Mouse (Mus musculus) induced T-regulatory cell, adult 2 months (primary cell): ENCODE measurements around the gene Kcnk18.

Experiments
- DNase-seq: peaks from one replicate; pipeline ENCODE4 v3.0.0-alpha.2; 2012; ENCODE audit warnings: low read depth

Gene Kcnk18

DNA sequence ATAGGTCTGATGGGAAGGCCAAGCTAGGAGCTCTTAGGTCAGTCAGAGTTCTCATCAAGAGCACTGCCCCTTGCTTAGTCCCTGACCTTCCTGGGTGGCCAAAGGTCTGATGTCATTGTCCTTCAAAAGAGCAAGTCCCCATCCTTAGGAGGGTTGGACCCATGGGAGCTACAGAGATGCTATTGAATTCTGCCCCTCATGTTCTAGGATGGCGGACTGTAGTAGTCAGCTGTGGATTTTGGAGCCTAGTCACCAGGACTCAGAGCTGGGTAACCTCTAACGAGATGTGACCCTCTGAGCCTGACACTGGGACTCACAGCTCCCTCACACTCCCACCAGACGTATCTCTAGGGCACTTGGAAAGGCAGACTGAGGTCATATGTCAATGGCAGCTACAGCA lies 9.4 kb downstream of the Kcnk18 start:
- no peak for DNase-seq

DNA sequence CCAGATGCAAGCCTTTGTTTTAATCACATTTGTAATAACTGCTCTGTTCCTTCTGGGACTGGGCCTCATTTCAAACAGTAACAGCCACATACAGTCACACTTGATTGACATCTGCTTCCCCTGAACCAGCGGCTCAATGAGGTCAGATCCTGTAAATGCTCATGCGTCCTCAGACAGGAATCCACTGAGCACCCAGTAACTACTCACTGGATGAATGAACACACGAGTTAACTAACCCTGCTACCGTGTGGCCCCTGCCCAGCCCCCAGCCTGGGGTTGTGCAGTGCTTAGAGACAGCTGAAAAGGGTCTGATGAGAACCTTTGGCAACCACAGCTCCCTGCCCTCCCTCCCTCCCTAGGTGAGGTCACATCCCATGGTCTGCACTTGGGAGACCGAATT lies 13.8 kb downstream of the Kcnk18 start:
- no peak for DNase-seq

DNA sequence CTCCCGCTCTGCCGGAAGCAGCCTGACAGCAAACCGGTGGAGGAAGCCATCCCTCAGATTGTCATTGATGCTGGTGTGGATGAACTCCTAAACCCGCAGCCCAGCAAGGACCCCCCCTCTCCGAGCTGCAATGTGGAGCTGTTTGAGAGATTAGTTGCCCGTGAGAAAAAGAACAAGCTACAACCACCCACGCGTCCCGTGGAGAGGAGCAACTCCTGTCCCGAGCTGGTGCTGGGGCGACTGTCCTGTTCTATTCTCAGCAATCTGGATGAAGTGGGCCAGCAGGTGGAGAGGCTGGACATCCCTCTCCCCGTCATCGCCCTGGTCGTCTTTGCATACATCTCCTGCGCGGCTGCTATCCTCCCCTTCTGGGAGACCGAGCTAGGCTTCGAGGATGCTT lies 16.0 kb downstream of the Kcnk18 start:
- DNase-seq: no peak

DNA sequence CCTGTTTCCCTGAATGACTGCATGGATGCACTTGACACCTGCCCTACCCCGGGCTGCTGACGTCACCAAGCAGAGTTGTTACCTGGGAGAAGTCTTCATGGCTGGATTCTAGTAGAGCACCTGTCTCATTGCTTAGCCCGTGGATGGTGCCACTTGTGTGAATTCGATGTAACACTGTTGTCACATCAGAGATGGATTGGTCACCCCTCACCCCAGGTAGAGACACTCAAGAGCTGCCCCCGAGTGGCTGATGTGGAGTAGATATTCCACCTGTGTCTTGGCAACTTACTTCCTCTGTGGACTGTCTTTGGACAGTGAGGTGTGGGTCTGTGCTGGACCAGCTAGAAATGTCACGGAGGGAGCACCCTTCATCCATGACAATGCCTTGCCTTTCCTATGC lies 17.0 kb downstream of the Kcnk18 start:
- no peak for DNase-seq

DNA sequence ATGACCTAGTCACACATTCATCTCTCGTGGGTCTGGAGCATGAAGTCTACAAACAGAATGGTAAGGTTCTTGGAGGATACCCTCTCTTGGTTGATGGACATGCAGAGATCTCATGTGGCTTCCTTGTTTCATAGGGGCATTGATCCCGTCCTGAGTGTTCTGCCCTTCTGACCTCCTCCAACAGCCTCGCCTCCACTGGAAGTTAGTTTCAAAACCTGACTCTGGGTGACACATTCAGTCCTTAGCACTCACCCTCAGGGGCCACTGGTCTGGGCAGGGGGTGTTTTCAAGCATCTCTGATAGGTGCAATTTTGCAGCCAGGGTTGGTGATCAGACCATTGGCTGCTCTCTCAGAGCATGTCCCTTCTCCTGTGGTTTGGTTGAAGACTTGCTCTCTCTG lies 19.6 kb downstream of the Kcnk18 start:
- DNase-seq: no peak

DNA sequence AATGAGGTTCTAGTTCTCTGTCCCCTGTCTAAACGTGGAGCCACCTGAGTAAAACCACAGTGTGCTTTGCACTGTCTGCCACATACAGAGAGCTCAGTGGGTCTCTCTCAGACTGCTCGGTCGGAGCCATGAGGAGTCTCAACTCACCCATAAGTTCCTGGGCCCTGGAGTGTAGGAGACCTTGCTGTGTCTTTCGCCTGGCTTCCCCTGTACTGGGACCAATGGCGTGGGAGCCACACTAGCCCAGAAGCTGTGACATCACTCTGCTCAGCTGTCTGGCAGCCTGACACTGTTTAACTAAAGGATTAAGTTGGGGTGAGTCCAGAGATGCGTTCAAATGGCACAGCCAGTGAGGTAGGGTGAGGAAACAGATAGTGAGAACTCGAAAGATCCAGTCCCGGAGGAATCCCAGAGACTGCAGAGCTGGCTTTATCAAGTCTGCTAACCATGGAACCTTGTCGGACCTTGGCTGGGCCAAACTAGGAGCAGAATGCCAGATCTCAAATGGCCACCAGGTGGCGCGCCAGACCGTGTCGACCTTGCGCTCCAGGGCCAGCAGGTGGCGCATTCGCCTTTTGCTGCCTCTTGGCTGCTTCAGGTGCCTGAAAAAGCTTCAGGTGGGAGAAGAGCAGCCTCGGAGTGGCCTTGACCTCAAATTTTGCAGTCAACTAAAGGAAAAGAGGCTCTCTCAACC lies 20.3 kb downstream of the Kcnk18 start:
- DNase-seq: peak; percentile 85

DNA sequence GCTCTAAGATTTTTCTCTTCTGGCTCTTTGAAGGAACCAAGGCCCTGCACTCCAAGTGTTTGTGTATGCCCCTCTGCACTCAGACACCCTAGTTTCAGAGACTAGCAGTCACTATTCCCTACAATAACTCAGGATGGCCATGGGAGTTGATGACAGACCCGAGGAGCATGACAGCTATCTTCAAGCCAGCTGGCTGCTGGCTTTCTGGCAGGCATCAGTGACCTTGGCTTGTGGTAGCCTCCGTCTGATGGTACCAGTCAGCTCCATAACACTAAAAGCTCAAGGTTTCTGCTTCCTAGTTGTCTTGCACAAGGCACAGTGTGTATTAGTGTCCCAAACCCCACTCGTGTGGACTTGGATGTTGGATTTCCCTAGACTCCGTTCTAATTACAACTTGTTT lies 23.0 kb downstream of the Kcnk18 start:
- no peak for DNase-seq

DNA sequence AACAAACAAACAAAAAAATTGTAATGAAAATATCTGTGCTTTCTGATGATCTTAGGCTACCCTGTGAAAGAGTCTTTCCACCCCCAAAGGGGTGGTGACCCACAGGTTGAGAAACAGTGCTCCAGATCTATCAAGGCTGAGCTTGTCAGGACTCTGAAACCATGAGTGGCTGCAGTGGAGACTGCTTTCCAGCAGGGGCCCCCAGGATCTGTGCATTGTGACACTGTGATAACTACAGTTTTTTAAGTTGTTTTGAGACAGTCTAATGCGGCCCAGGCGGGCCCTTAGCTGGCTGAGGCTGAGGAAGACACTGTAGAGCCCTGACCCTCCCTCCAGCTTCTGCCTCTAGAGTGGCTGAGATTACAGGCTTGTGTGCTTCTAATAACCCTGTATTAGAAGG lies 24.0 kb downstream of the Kcnk18 start:
- no peak for DNase-seq

DNA sequence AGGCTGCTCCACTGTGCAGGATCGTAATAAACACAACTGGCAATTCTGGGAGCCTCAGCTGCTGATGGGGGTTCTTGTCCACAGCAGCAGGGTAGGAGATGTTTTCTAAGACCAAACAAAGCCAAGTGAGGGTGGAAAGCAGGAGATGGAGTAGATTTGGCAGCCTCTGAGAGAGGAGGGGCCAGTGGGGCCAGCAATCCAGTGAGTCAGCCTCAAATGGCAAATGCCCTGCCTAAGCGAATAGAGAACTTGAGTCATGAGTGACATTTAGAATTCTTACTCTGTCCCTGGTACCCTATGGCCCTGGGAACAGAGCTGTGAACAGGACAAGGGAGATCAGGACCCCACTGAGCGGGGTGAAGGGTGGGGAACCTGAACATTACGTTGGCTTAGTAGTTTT lies 29.1 kb downstream of the Kcnk18 start:
- no peak for DNase-seq

DNA sequence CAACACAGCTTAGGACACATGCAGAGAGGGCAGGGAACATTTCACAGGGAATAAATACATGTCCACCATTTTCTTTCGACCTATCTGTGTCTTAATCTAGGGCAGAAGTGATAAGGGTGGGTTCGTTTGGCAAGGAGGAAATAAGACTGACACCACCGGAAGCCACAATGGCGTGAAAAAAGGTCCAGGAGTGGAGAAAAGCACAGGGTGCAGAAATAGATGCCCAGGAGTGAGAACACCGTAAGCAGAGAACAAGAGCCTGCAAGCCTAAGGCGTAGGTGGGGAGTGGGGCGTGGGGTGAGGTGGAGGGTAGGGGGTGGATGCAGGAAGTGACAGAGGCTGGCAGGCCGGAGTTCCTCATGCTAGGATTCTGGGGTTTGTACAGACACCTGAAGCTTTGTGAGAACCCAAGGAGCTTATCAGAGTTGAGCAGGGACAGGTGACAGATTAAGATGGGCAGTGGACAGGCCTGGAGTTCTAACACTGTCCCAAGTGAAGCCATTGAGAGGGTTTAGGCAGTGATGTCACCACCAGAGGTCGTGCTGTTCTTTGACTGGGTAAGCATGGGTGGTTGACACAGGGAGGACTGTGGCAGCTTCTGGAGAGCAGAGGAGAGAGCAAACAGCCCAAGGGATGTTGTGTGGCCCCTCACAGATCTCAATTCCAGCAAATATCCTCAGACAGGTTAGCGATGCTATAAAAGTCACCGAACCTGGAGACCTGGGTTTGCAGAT lies 29.7 kb downstream of the Kcnk18 start:
- DNase-seq: peak; percentile 28

DNA sequence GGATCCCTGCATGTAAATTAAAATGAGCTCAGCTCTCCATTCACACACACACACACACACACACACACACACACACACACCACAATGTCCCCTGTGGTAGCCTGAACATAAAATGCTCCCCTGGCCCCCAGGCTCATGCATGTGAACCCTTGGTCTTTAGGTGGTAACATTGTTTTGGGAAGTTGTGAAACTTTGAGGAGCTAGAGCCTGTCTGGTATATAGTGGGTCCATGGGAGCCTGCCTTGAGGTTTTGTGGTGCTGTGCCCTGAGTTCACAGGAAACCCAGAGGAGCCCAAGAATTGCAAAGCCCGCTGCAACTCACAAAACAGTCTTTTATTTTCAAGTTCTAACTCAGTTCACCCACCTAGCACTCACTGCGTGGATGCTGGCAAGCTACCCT lies 33.6 kb downstream of the Kcnk18 start:
- DNase-seq: no peak

DNA sequence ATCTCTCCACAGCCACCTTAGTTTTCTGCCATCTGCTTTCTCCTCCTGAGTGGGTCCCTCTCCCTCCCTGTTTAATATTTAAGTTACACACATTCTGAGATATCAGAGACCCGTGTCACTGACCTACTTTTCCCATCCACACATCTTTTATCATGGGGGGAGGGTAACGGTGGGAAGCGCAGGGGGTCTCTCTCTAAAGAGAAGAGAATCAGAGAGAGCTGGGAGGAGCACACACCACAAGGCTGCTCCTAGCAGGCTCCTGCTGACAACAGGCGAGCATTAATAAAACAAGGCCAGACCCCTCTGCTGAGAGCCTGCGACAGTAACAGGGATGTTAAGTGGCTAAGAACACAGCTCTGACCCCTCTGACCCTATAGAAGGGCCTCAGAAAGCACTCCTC lies 40.6 kb downstream of the Kcnk18 start:
- DNase-seq: no peak

DNA sequence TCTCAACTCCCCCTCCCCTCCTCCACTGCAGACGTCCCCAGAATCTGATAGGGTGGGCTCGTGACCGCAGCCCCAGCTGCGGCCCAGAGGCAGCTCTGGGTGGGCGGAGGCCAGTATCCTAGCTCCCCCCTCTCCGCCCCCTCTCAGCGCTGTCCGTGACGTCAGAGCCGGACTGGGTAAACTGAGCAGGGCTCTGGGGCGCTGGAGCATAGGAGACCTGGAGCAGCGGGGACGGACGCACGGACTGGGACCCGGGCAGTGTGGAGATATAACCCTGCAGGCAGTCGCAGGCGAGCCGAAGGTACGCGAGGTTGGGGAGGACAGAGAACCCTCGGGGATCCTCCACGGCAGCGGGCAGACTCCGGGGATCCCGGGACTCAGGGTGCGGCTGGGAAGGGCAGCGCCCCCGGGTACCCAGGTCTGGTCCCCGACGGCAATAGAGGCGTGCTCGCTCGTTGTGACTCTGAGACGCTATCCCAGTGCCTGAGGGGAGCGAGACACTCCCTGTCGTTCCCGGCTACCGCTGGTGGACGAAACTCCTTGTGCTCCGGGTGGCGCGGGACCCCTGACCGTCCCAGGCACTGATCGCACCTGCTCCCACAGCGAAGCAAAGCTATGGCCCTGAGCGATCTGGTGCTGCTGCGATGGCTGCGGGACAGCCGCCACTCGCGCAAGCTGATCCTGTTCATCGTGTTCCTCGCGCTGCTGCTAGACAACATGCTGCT lies 41.9 kb downstream of the Kcnk18 start, which contains the start of gene Slc18a2:
Gene Slc18a2 (plus strand): TSS at position 179 of the 725 bp plus-strand sequence.
- DNase-seq: no peak

DNA sequence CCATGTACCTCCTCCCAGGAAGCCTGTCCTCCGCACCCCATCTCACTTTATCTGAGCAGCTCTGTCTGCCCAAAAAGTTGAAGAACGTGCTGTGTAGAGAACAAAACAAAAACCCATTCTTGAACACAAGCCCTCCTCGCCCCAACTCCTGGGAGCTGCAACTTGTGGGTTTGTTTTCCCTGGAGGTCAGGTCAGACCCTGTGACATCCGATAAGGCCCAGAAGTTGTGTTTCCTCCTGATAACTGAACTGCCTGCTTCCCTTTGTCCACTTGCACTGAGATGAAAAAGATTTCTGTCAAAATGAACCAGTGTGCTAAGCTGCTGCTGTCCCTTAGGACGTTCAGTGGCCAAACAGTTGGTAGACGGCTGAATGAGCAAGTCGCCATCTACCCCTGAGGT lies 42.6 kb downstream of the Kcnk18 start:
- DNase-seq: no peak

DNA sequence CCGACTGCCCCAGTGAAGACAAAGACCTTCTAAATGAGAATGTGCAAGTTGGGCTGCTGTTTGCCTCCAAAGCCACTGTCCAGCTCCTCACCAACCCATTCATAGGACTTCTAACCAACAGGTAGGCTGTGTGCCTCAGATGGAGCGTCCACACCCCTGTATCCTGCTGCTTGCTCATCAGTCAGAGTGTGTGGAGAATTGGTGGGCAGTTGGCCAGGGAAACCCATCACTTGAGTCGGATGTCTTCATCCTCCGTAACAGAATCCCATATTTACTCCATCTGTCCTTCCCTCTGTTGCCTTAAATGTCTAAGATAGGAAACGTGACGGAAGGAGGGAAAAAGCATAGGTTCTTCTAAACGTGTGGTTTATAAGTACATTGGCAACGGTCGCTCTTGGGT lies 44.2 kb downstream of the Kcnk18 start:
- no peak for DNase-seq

DNA sequence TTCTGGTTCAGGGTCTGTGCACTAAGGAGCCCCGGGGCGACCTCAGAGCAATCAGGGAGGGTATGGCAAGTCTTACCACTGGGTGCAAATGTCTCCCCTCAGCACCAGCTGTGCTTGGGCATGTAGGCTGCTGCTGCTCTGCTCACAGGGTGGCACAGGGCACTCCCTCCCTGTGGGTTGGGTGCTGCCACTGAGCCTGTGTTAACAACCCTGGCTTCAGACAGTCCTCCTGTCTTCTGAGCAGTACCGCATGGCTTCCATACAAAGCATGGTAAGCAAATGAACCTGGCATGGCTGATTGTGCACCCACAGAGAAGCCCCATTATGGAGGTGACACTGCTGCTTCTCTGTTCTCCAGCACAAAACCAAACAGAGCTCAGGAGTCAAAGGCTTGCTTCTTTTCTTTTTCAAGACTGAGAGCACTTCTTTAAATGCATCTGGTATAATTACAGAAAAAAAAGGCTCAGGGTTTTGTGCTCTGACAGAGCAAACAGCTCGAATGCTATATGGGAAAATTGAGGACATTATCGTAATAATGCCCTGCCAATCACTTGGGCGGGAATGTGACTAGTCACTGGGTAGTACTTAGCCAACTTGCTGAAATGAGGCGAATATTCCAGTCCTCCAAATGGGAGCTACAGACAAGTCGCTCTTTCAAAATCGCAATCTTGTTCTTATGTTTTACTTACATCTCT lies 46.0 kb downstream of the Kcnk18 start:
- no peak for DNase-seq

DNA sequence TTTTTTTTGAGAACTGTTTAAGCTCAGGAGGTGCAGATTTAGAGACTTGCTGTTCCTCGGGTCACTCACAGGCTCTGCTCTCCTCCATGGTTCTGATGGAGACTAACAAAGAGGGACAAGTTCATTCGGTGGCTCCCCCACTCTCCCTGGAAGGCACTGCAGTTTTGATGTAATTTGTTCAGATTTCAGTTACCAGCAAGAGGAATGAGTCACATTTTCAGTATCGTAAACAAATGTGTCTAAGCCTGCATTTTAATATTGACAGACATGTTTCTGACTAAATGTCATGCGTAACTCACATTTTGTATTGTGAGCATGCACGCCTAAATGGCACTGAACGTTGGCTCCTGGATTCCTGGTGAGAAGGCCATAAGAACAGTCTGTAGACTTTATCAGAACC lies 46.9 kb downstream of the Kcnk18 start:
- DNase-seq: no peak

DNA sequence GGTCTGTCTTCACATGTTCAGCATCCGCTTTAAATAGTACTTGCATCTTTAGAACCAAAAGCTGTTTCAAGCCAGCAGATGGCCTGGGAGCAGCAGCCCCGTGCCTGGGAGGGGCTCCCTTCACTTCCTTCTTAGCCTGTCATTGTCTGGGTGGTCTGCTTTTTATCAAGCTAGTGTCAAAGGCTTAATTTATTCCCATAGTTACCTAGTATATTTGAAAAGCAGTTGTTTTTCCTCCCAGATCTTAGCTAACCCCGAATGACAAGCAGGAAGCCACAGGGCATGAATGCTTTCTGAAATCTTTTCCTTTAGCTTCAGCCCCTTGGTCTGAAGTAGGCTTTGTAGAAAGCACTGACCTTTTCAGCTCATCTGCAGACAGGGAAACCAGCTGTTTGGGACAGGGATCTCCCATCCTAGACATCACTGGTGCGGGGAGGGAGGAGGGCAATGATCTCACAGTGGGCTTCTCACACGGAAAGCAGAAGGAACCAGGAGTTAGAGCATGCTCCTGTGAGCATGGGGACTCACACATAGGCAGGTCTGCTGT lies 48.5 kb downstream of the Kcnk18 start:
- DNase-seq: no peak

DNA sequence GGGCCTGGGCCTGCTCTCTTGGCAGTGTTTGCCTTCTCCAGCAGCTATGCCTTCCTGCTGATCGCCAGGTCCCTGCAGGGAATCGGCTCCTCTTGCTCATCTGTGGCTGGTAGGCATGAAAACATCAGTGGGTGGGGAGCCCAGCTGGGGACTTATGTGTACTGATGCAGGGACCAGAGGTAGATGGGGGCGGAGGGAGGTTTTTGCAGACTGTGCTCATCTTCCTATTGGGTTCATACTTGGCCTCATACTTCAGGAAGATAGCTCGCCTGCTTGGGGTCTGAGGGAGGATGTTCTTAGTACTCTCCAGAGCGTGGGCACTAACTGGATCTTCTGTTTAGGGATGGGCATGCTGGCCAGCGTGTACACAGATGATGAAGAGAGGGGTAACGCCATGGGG lies 54.2 kb downstream of the Kcnk18 start:
- DNase-seq: no peak

DNA sequence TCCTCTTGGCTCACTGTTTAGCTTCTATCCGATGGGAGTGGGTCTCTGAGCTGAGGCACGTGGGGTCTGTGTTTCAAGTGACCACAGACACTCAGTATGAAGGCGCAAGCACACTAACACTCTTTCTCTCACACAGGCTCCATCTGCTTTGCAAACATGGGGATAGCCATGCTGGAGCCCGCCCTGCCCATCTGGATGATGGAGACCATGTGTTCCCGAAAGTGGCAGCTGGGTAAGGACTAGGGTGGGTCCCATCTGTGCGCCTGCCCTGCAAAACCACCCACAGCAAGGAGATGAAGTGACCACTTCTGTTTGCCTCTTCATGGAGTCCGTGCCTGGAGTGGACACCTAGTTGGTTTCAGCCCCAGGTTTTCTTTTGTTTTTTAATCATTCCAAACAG lies 57.3 kb downstream of the Kcnk18 start:
- no peak for DNase-seq

DNA sequence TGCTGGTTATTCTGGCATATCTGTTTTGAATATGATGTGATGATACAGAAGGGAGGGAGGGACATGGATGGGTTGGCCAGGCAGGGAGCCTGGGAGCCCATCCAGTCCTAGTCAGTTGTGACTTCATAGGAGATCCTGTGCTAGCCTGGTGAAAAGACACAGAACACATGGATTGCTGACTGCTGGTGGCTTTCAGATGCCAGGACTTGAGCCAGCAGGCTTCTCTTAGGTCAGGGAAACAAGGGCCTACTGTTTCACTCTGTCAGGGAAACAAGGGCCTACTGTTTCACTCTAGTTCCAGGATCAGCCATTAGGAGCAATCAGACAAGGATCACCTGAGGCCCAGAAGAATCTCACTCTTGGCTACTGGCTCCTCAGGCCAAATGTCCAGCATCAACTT lies 61.8 kb downstream of the Kcnk18 start:
- DNase-seq: no peak

DNA sequence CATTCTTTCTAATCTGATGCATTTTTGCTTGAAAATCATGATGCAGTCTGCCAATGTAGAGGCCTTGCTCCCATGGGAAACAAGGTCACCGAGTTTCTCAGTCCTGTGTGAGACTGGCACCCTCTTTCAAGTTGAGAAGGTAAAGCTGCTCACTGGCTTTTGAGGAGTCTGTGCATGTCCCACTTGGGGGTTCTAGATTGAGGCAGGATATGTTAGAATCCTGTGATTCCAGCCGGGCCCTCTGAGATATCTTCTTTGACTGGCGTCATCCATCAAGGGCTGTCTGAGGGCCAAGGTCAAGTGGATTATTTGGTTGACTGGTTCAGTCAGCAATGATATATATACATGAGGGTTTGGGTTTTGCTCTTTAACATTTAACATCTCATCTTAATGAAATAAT lies 63.0 kb downstream of the Kcnk18 start:
- no peak for DNase-seq
